Mouse (Mus musculus) C2C12 (cell line): ENCODE measurements around the gene Mon1a. TPM values are rescaled to one million over a fixed set of nuclear protein-coding genes. Genes with fewer than 3 reads are reported as not detected.

Source experiments
- H3K27me3 ChIP-seq: one replicate; pipeline ENCODE4 v1.6.1; 2011; ENCODE audit not compliant: control insufficient read depth, insufficient read depth, insufficient read length
- H3K36me3 ChIP-seq: one replicate; pipeline ENCODE4 v1.6.1; 2011; ENCODE audit not compliant: control insufficient read depth, insufficient read depth
- H3K4me3 ChIP-seq: one replicate; pipeline ENCODE4 v1.5.1; 2011; ENCODE audit warnings: mild to moderate bottlenecking, control low read depth; ENCODE audit not compliant: poor library complexity, insufficient read depth, severe bottlenecking
- H3K79me2 ChIP-seq: one replicate; pipeline ENCODE4 v1.6.1; 2011; ENCODE audit not compliant: control insufficient read depth, insufficient read depth
- H3K79me3 ChIP-seq: one replicate; pipeline ENCODE4 v1.6.1; 2011; ENCODE audit warnings: low read depth, control low read depth
- H3ac ChIP-seq: one replicate; pipeline ENCODE3; 2011; ENCODE audit warnings: low read depth; ENCODE audit not compliant: control insufficient read depth, insufficient read length
- CEBPB ChIP-seq: IDR thresholded peaks from one replicate; pipeline ENCODE4 v1.6.1; 2011; ENCODE audit warnings: low read depth, mild to moderate bottlenecking, control low read depth, moderate library complexity
- CTCF ChIP-seq: IDR thresholded peaks from one replicate; pipeline ENCODE4 v1.5.1; 2011; ENCODE audit not compliant: control insufficient read depth, insufficient read depth, insufficient read length
- FOSL1 ChIP-seq: IDR thresholded peaks from one replicate; pipeline ENCODE4 v1.8.0; 2011; ENCODE audit warnings: mild to moderate bottlenecking, low read length; ENCODE audit not compliant: poor library complexity, insufficient read depth, severe bottlenecking
- MAX ChIP-seq: IDR thresholded peaks from one replicate; pipeline ENCODE4 v1.6.1; 2011; ENCODE audit warnings: mild to moderate bottlenecking, control low read depth
- MYOD1 ChIP-seq: IDR thresholded peaks from one replicate; pipeline ENCODE4 v1.6.1; 2011; ENCODE audit warnings: low read depth; ENCODE audit not compliant: control insufficient read depth, insufficient read length
- MYOG ChIP-seq: IDR thresholded peaks from one replicate; pipeline ENCODE4 v1.6.1; 2011; ENCODE audit not compliant: control insufficient read depth, insufficient read length; ENCODE audit errors: extremely low read depth
- USF1 ChIP-seq: IDR thresholded peaks from one replicate; pipeline ENCODE4 v1.6.1; 2011; ENCODE audit warnings: low read depth, mild to moderate bottlenecking, control low read depth, moderate library complexity
- polyA plus RNA-seq: library from polyadenylated mRNA; unstranded; fragments of >200 nt; fragmentation: generic; extraction: Trizol; gene quantifications from one replicate; pipeline ENCODE4 v1.2.1, GENCODE M21; 2012; ENCODE audit warnings: missing spikeins

Gene Mon1a
- polyA plus RNA-seq, 1 experiment, result 7.7 TPM

GRCm38 (mm10) chr9:107904726-107905125, 16.8 kb downstream of the Mon1a start:
- Histone ChIP-seq H3K4me3 (no peak overlapping the region), H3K36me3 (no peaks in the 10 kb centered on the region), H3ac (no peak overlapping the region), H3K27me3 (no peaks in the 10 kb centered on the region), H3K79me2 (no peaks in the 10 kb centered on the region), H3K79me3 (no peaks in the 10 kb centered on the region)
- TF ChIP-seq CTCF (peak; percentile 91), MYOG (no peak)

- Histone ChIP-seq H3K27me3 (no peaks in the 10 kb centered on the region), H3ac (no peak within 1 kb of the TSS), H3K79me2 (no peaks in the 10 kb centered on the region), H3K4me3 (no peak within 1 kb of the TSS), H3K79me3 (no peaks in the 10 kb centered on the region), H3K36me3 (no peaks in the 10 kb centered on the region)
- TF ChIP-seq MYOD1 (no peak), USF1 (no peak), CTCF (no peak), FOSL1 (no peak), CEBPB (no peak), MYOG (no peak), MAX (no peak)
Measured at GRCm38 (mm10) chr9:107906252-107906966, 18.5 kb downstream of the Mon1a start, which contains the start of gene Mst1r. Gene Mst1r, plus strand, starts transcription at chr9:107906873.

- H3K27me3 ChIP-seq, result no peaks in the 10 kb centered on the region
- no peaks in the 10 kb centered on the region for H3K79me3 ChIP-seq
- no peak overlapping the region for H3ac ChIP-seq
- no peak overlapping the region for H3K4me3 ChIP-seq
- no peaks in the 10 kb centered on the region for H3K79me2 ChIP-seq
- H3K36me3 ChIP-seq, result no peaks in the 10 kb centered on the region
- TF ChIP-seq USF1 (no peak), MAX (no peak), MYOD1 (no peak), CEBPB (no peak), CTCF (no peak), MYOG (no peak), FOSL1 (no peak)
Measured at GRCm38 (mm10) chr9:107906967-107907800, 19.2 kb downstream of the Mon1a start.

GRCm38 (mm10) chr9:107907801-107908120, 19.8 kb downstream of the Mon1a start:
- Histone ChIP-seq H3K27me3 (peaks cover 3% of the 10 kb centered on the region), H3K79me2 (no peaks in the 10 kb centered on the region), H3K4me3 (no peak overlapping the region), H3K79me3 (no peaks in the 10 kb centered on the region), H3K36me3 (no peaks in the 10 kb centered on the region), H3ac (no peak overlapping the region)
- TF ChIP-seq CTCF (no peak), FOSL1 (no peak), MYOD1 (no peak), USF1 (no peak), MAX (no peak), CEBPB (no peak), MYOG (no peak)

- no peak overlapping the region for H3ac ChIP-seq
- H3K79me3 ChIP-seq, result no peaks in the 10 kb centered on the region
- H3K36me3 ChIP-seq, result no peaks in the 10 kb centered on the region
- no peak for TF ChIP-seq FOSL1
- no peak for TF ChIP-seq MAX
- TF ChIP-seq MYOG, result no peak
- no peak for TF ChIP-seq CTCF
- TF ChIP-seq CEBPB, result no peak
- TF ChIP-seq MYOD1, result no peak
- no peak for TF ChIP-seq USF1
- peaks cover 6% of the 10 kb centered on the region for H3K27me3 ChIP-seq
- no peak overlapping the region for H3K4me3 ChIP-seq
- no peaks in the 10 kb centered on the region for H3K79me2 ChIP-seq
Measured at GRCm38 (mm10) chr9:107908410-107909158, 20.6 kb downstream of the Mon1a start.
